Mouse (Mus musculus) natural killer cell, adult 2 months (primary cell): Measurements from ENCODE around the gene Ifi47.

ENCODE experiments used
- DNase-seq, 2 experiments: peaks; one replicate each; pipeline ENCODE4 v3.0.0; 2022; ENCODE audit warnings: low spot score in 2 of 2

Gene Ifi47

GRCm38 (mm10) chr11:49089735-49090507 is 13.5 kb downstream of the Ifi47 start:
- no peak for DNase-seq

GRCm38 (mm10) chr11:49090551-49090950 is 14.2 kb downstream of the Ifi47 start:
- no peak for DNase-seq

DNA sequence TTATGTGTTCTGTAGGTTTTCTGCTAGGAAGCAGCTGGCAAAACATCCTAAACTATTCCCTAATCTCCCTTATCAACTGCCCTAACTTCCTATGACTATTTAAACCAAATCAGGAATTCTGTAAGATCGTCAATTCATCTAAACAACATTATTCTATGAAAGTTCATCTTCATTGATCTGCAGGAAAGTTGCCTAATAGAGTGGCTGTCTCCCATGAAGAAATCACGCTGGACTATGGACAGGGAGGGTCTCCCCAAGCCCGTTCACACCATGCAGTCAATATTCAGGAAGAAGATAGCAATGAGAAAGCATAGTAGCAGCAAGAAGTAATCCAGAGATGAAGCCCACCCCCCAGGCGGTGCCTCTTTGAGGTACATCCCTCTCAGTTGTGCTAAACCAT is 14.8 kb downstream of the Ifi47 start:
- DNase-seq: no peak

DNA sequence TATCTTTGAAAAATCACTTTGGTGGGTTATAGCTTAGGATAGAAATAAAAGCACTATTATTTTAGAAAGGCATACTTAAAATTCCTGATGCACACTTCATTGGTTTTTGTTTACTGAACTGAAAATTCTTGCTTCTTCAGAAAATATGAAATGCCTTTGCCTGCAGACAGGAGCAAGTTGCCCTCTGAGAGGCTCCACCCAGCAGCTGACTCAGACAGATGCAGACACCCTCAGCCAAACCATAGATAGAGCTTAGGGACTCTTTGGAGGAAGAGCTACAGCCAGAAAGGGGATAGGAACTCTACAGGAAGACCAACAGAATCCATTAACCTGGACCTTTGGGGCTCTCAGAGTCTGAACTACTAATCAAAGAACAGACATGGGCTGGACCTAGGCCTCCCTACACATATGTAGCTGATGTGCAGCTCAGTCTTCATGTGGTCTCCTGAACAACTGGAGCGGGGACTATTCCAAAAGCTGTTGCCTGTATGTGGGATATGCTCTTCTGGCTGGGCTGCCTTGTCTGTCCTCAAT is 15.7 kb downstream of the Ifi47 start:
- DNase-seq: no peak

- DNase-seq: no peak
Measured at GRCm38 (mm10) chr11:49092786-49093185, 16.4 kb downstream of the Ifi47 start.

DNA sequence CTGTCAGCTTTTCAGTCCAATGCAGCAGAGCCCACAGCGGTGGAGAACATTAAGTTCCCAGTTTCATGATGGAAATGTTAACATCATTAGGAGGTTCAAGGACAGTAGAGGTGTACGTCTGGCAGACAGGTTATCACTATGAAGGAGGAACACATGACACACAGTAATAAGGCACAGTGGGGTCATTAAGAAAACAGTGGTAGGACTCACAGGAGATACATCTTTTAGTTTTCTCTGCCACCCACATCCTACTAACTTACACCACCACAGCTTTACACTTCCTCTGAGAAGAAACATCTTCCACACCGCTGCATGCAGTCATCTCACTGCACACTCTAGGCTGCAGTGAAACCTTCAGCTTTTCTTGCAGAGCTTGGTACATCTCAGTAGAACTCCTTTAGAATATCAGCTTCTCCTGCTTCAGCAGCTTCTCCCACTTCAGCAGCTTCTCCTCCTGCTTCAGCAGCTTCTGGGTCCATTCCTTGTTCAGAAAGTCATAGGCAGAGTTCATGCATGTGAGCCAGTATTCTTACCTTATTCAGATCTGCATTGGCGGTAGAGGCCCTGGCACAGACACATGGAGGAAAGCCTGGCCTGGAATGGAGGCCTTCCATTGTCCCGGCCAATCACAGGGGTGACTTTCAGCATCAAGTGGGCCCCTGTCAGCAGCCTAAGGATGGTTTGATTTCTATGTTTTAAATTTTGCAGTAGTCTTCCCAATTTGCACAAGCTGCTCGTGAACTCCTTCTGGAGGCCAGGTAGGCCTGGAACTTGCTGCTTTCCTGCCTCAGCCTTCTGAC is 17.7 kb downstream of the Ifi47 start:
- DNase-seq: peak; percentile 56 to 71

DNA sequence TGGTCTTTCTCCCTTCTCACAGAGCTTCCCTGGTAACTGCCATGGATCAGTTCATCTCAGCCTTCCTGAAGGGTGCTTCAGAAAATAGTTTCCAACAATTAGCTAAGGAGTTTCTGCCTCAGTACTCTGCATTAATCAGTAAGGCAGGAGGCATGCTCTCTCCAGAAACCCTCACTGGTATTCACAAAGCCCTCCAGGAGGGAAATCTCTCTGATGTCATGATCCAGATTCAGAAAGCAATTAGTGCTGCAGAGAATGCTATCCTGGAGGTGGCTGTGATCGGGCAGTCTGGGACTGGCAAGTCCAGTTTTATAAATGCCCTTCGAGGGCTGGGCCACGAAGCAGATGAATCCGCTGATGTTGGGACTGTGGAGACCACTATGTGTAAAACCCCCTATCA is 19.0 kb downstream of the Ifi47 start:
- no peak for DNase-seq

GRCm38 (mm10) chr11:49100409-49100808 is 24.0 kb downstream of the Ifi47 start:
- DNase-seq: no peak

GRCm38 (mm10) chr11:49101500-49101899 is 25.1 kb downstream of the Ifi47 start:
- peak in 1 of 2 experiments; percentile 40 for DNase-seq

DNA sequence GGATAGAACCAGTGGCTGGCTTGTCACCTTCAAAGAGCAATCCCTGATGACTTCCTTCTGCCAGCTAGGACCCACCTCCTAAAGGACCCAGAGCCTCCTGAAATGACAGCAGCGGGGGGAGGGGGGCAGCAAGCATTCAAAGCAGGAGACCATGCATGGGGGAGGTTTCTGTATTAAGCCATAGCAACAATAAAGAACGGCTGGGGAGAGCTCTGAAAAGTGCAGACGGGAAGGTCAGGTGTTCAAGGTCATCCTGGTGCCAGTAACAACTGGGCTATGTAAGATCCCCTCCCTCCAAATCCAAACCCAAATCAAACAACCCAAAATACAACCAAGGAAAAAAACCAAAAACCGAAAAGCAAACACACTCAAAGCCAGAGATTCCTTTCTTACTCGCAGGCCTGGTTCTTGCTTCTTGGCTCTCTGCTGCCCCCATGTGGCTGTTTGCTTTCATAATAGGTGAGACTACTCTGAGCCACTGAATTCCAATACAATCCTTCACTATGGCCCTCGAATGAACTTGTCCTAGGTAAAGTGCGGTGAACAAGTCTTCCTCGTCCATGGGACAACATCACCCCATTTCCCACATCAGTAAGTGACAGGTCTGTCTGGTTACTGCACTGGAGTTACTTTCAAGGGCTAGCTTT is 26.8 kb downstream of the Ifi47 start:
- DNase-seq: peak; percentile 81 to 90

- no peak for DNase-seq
Measured at GRCm38 (mm10) chr11:49105752-49106151, 29.4 kb downstream of the Ifi47 start.

DNA sequence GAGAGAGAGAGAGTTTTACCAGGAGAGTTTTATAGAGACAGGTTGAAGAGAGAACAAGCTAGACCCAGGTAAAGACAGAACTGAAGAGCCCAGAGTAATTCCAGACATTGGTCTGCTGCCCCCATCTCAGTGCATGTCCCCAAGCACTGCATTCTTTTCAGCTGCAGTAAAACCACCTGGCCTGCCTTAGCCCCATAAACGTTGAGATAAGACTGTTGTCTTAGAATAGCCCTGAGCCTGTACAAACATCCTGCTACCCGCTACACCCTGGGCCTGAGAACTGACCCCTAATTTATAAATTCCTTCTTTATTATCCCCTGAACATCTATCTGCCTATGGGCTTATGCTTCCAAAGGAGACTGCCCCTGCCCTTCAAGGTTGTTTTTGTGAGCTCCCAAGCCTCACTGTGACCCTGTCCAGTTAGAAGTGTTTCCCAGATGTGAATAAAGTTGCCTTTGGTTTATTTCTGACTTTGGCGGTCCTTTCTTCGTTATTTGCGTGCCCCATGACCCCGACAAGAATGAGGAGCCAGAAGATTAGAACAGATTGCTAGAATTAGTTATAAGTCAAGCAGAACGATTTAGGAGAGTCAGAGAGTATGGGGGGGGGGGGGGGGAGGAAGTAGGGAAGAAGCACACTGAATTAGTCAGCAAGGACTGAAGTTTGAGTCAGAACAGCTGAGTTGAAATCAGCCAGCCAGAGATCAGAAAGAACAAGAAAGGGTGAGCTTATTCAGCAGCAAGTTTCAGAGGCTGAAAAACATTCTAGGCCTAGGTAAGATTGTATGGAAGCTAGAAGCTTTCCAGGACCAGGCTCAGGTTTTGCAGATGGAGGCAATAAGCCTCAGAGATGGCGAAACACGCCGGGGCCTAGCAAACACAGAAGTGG is 31.5 kb downstream of the Ifi47 start:
- no peak for DNase-seq

- DNase-seq: peak in 1 of 2 experiments; percentile 50
Measured at GRCm38 (mm10) chr11:49108833-49109232, 32.4 kb downstream of the Ifi47 start.

DNA sequence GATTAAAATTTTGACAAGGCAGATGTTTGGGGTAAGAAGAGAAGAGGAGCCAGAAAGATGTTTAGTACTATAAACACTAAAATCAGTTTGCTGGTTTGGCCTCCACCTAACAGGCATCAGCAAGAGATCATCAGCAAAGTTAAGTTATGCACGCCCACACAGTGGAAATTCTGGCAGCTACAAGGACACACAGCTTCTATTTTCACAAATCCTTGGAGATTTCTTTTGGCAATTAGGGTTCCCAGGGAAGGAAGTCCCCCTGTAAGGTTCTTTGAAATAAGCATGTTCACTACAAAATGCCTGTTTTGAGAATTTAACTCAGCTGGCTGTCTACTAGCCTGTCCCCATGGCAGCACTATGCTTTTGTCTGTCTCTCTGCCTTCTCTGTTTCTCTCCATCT is 34.6 kb downstream of the Ifi47 start:
- no peak for DNase-seq

DNA sequence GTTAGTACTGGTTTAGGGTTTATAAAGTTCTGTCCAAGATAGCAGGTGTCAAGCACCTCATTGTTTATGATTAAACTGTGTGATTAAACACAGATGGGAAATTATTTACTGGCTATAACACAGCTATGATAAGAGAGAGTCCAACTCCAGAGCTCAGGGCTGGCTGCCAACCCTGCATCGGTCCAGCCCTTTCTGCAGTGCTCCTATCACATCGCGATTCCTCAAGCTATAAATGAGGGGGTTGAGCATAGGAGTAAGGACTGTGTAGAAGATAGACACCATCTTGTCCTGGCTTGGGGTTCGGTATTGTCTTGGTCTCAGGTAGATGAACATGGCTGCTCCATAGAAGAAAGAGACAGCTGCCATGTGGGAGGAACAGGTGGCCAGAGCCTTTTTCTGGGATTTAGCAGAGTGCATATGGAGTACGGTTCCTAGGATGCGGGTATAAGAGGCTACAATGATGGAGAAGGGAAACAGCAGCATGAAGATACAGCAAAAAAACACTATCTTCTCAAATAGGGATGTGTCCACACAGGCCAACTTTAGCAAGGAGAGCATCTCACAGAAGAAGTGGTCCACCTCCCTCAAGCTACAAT is 36.3 kb downstream of the Ifi47 start:
- no peak for DNase-seq

- no peak for DNase-seq
Measured at GRCm38 (mm10) chr11:49114158-49114557, 37.8 kb downstream of the Ifi47 start.

GRCm38 (mm10) chr11:49114774-49115173 is 38.4 kb downstream of the Ifi47 start, which contains the start of gene Olfr1396:
Olfr1396 (minus strand) TSS chr11:49114874.
- no peak for DNase-seq

DNA sequence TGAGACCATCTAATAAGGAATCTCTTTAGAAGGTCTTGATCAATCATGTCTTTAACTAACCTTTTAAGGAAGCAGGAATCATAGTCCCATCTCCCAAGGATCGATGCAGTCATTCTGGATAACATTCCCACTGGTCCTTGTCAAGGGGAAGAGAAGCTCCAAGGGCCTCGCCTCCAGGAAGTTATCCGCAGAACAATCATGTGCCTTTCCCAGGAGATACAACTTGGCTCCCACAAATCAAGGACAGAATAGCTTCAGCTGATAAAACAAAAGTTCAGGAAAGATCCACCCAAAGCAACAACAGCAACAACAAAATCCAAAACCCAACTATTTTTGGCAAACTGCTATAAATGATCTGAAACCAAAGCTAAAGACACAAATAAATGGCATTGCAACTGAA is 43.2 kb downstream of the Ifi47 start:
- no peak for DNase-seq

DNA sequence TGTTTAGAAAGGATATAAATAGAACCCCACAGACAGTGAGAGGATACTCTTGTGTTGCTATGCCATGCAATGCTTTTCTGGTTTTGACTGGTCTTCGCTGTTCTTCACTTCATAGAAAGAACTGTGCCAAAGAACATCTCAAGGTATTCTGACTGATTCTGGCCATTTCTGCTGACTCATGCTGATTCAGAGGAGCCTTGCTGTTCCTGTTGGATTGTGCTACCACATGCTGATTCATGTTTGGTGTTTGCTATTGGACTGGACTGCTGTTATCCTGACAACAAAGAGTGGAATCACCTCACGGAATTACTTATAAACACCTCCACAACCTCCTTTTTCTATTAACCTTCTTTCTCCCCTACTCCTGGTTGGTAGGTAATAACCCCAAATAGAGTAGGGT is 47.8 kb downstream of the Ifi47 start:
- no peak for DNase-seq

- no peak for DNase-seq
Measured at GRCm38 (mm10) chr11:49141974-49142373, 65.6 kb downstream of the Ifi47 start, which contains the start of gene Olfr1395. Olfr1395 (plus strand) TSS chr11:49142274.
